Mouse (Mus musculus) myocyte (in vitro differentiated cells): Measurements from ENCODE around the gene Arhgef40.

ENCODE experiments used
- CEBPB ChIP-seq: IDR thresholded peaks from 2 replicates; pipeline ENCODE4 v1.6.1; 2011; ENCODE audit warnings: mild to moderate bottlenecking, moderate library complexity; ENCODE audit not compliant: poor library complexity, insufficient read depth, severe bottlenecking
- E2F4 ChIP-seq: IDR thresholded peaks from one replicate; pipeline ENCODE4 v1.6.1; 2011; ENCODE audit warnings: mild to moderate bottlenecking, control low read depth, moderate library complexity; ENCODE audit not compliant: insufficient read depth
- MAX ChIP-seq: IDR thresholded peaks from one replicate; pipeline ENCODE4 v1.6.1; 2011; ENCODE audit warnings: low read depth, mild to moderate bottlenecking, control low read depth
- MYOD1 ChIP-seq, 3 experiments: IDR thresholded peaks; one replicate each; pipeline ENCODE4 v1.6.1; 2011; ENCODE audit warnings: control low read depth in 2 of 3, low read depth in 2 of 3, mild to moderate bottlenecking in 2 of 3, moderate library complexity in 1 of 3; ENCODE audit not compliant: insufficient read length in 2 of 3, control insufficient read depth in 1 of 3
- MYOG ChIP-seq, 3 experiments: IDR thresholded peaks; one replicate each; pipeline ENCODE4 v1.6.1; 2011; ENCODE audit warnings: control low read depth in 2 of 3, low read depth in 2 of 3, mild to moderate bottlenecking in 2 of 3; ENCODE audit not compliant: insufficient read length in 2 of 3, control insufficient read depth in 1 of 3, insufficient read depth in 1 of 3
- POLR2A ChIP-seq: IDR thresholded peaks from one replicate; pipeline ENCODE4 v1.6.1; 2011; ENCODE audit warnings: low read depth, mild to moderate bottlenecking, control low read depth, moderate library complexity; ENCODE audit not compliant: insufficient read length
- POLR2AphosphoS2 ChIP-seq: IDR thresholded peaks from one replicate; pipeline ENCODE4 v1.6.1; 2011; ENCODE audit warnings: low read depth, control low read depth; ENCODE audit not compliant: insufficient read length
- TCF12 ChIP-seq: IDR thresholded peaks from one replicate; pipeline ENCODE4 v1.6.1; 2011; ENCODE audit warnings: mild to moderate bottlenecking, control low read depth; ENCODE audit not compliant: poor library complexity, insufficient read depth, severe bottlenecking
- TCF3 ChIP-seq: IDR thresholded peaks from one replicate; pipeline ENCODE4 v1.6.1; 2011; ENCODE audit warnings: low read depth, control low read depth; ENCODE audit not compliant: insufficient read length
- USF1 ChIP-seq: IDR thresholded peaks from one replicate; pipeline ENCODE4 v1.6.1; 2011; ENCODE audit warnings: low read depth, mild to moderate bottlenecking, control low read depth, moderate library complexity

GRCm38 (mm10) chr14:52026342-52026741 lies 41.8 kb downstream of the Arhgef40 start:
- TF ChIP-seq USF1, result no peak
- TF ChIP-seq MAX, result no peak
- TF ChIP-seq POLR2A, result no peak
- no peak for TF ChIP-seq TCF12
- TF ChIP-seq E2F4, result no peak
- no peak for TF ChIP-seq CEBPB
- no peak for TF ChIP-seq MYOD1 (IDR thresholded peaks at IDR 0.05; ENCODE audit: control insufficient read depth in 1 of 3, insufficient read length in 2 of 3, low read depth in 2 of 3)
- no peak for TF ChIP-seq MYOG (IDR thresholded peaks at IDR 0.05; ENCODE audit: control insufficient read depth in 1 of 3, insufficient read depth in 1 of 3, insufficient read length in 2 of 3, low read depth in 2 of 3)
- no peak for TF ChIP-seq TCF3
- no peak for TF ChIP-seq POLR2AphosphoS2
